Mouse (Mus musculus): ENCODE measurements around the gene Cttnbp2.

DNA sequence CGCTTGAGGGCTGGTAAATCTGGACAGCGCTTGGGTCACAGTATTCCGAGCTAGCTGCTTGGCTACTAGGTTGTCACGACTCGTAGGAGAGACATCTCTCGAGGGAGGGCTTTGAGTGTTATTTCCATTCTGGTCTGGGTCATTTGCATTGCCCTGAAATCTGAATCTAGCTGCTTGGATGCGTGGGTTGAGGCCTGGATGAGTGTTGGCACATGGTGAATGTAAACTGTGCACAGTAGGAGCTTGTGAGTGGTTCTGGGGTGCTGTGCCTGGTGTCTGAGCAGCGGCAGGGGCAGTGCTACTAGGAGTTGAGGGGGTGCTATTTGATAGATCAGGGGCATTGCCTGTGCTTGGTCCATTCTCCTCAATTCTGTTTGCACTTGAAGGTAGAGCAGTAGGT, 80.3 kb downstream of the Cttnbp2 start:
- TF ChIP-seq CTCF (IDR thresholded peaks at IDR 0.05; ENCODE audit: control insufficient read depth, insufficient read depth, insufficient replicate concordance, low read depth, low read length): no peak
- no peak for TF ChIP-seq POLR2A (IDR thresholded peaks at IDR 0.05; ENCODE audit: control insufficient read depth, low read depth, low read length)

All from testis, adult 2 months (tissue).